Mouse (Mus musculus) kidney, adult 2 months (tissue): ENCODE measurements around the gene Ambra1. TPM values are rescaled to one million over a fixed set of nuclear protein-coding genes. Genes with fewer than 3 reads are reported as not detected.

ENCODE experiments used
- DNase-seq: peaks from one replicate; pipeline ENCODE4 v3.0.0; 2021
- H3K27ac ChIP-seq: fragments of 200-500 bp; 2 replicates; pipeline ENCODE4 v1.5.1; 2012; ENCODE audit warnings: low read depth, low read length, control low read depth, inconsistent platforms; ENCODE audit not compliant: insufficient read depth
- H3K27me3 ChIP-seq: fragments of 200-500 bp; replicated peaks from 2 replicates; pipeline ENCODE4 v1.6.1; 2012; ENCODE audit warnings: mild to moderate bottlenecking, moderate library complexity, low read length, inconsistent platforms; ENCODE audit not compliant: control insufficient read depth, insufficient read depth
- H3K36me3 ChIP-seq: fragments of 200-500 bp; 2 replicates; pipeline ENCODE4 v1.6.1; 2012; ENCODE audit warnings: mild to moderate bottlenecking, moderate library complexity, low read length, inconsistent platforms; ENCODE audit not compliant: control insufficient read depth, insufficient read depth
- H3K4me1 ChIP-seq: fragments of 200-500 bp; 2 replicates; pipeline ENCODE4 v1.6.1; 2011; ENCODE audit warnings: low read length; ENCODE audit not compliant: control insufficient read depth, insufficient read depth
- H3K4me3 ChIP-seq: fragments of 200-500 bp; 2 replicates; pipeline ENCODE4 v1.5.1; 2011; ENCODE audit warnings: mild to moderate bottlenecking, low read depth, low read length, control low read depth; ENCODE audit not compliant: insufficient read depth
- CTCF ChIP-seq: fragments of 200-500 bp; conservative IDR thresholded peaks from 2 replicates; pipeline ENCODE4 v1.5.1; 2011; ENCODE audit warnings: low read depth, mild to moderate bottlenecking, control low read depth, low read length, moderate library complexity, mixed read lengths; ENCODE audit not compliant: insufficient read depth, insufficient read length
- POLR2A ChIP-seq: fragments of 200-500 bp; IDR thresholded peaks from one replicate; pipeline ENCODE4 v1.6.1; 2011; ENCODE audit warnings: low read depth, low read length, control low read depth
- WGBS: fragments of 180-500 bp; shearing (Covaris S2); methylation state at CpG from one replicate; pipeline ENCODE4 v1.1.7; 2018; 5-methylcytosine and 5-hydroxymethylcytosine counted together
- polyA plus RNA-seq: library from polyadenylated mRNA; depleted of rRNA; stranded (reverse); fragments of >200 nt; gene quantifications from 2 replicates; pipeline ENCODE4 v1.2.3, GENCODE M21; 2012

Ambra1 gene
- polyA plus RNA-seq, 1 experiment, result 34.5 TPM

- TF ChIP-seq POLR2A (no peak), CTCF (no peak)
- Histone ChIP-seq H3K27ac (no peak overlapping the region), H3K27me3 (no peaks in the 10 kb centered on the region), H3K4me1 (no peaks in the 10 kb centered on the region), H3K4me3 (no peak overlapping the region), H3K36me3 (no peaks in the 10 kb centered on the region)
- DNase-seq, result no peak
- 94% methylated on average over 2 of the region's 2 CpGs for WGBS
These were observed 28.6 kb upstream of the Ambra1 start for GRCm38 (mm10) chr2:91701366-91701765.

GRCm38 (mm10) chr2:91705736-91706135 lies 24.2 kb upstream of the Ambra1 start:
- Histone ChIP-seq H3K27ac (no peak overlapping the region), H3K36me3 (no peaks in the 10 kb centered on the region), H3K4me3 (no peak overlapping the region), H3K4me1 (peaks cover 5% of the 10 kb centered on the region), H3K27me3 (no peaks in the 10 kb centered on the region)
- WGBS, result 72% methylated on average over 6 of the region's 6 CpGs
- no peak for TF ChIP-seq POLR2A
- DNase-seq, result no peak

GRCm38 (mm10) chr2:91706456-91706855 lies 23.5 kb upstream of the Ambra1 start:
- Histone ChIP-seq H3K27ac (no peak overlapping the region), H3K4me1 (peaks cover 6% of the 10 kb centered on the region), H3K36me3 (no peaks in the 10 kb centered on the region), H3K4me3 (no peak overlapping the region), H3K27me3 (no peaks in the 10 kb centered on the region)
- TF ChIP-seq POLR2A (no peak), CTCF (no peak)
- no peak for DNase-seq

GRCm38 (mm10) chr2:91708361-91708760 lies 21.6 kb upstream of the Ambra1 start:
- Histone ChIP-seq H3K27me3 (no peaks in the 10 kb centered on the region), H3K36me3 (no peaks in the 10 kb centered on the region), H3K27ac (no peak overlapping the region), H3K4me3 (no peak overlapping the region), H3K4me1 (peaks cover 11% of the 10 kb centered on the region)
- no peak for DNase-seq
- TF ChIP-seq CTCF (no peak), POLR2A (no peak)
- 93% methylated on average over 6 of the region's 6 CpGs for WGBS

- no peaks in the 10 kb centered on the region; the same call in 1 of the 2 replicates for H3K36me3 ChIP-seq
- peak; percentile 95 for DNase-seq
- TF ChIP-seq POLR2A, result peak; percentile 28
- no peak for TF ChIP-seq CTCF
- WGBS, result under 1% methylated on average over 66 of the region's 66 CpGs
- H3K4me1 ChIP-seq, result peaks cover 11% of the 10 kb centered on the region
- peak within 1 kb of the TSS; percentile 94 for H3K4me3 ChIP-seq
- no peaks in the 10 kb centered on the region for H3K27me3 ChIP-seq
- H3K27ac ChIP-seq, result peak within 1 kb of the TSS; percentile 81
These were observed 19.4 kb upstream of the Ambra1 start, which contains the start of the genes Atg13 and Harbi1 for GRCm38 (mm10) chr2:91710272-91711234. Gene Atg13, minus strand, starts transcription at chr2:91710576. Gene Harbi1, plus strand, starts transcription at chr2:91710852.

GRCm38 (mm10) chr2:91711256-91711925 lies 18.5 kb upstream of the Ambra1 start:
- TF ChIP-seq CTCF (no peak), POLR2A (no peak)
- peak overlapping the region; percentile 81 for H3K27ac ChIP-seq
- peak; percentile 15 for DNase-seq
- 4% methylated on average over 8 of the region's 8 CpGs for WGBS
- H3K27me3 ChIP-seq, result no peaks in the 10 kb centered on the region
- H3K4me1 ChIP-seq, result peaks cover 11% of the 10 kb centered on the region
- H3K36me3 ChIP-seq, result no peaks in the 10 kb centered on the region; the same call in 1 of the 2 replicates
- H3K4me3 ChIP-seq, result peak overlapping the region; percentile 90

- H3K4me1 ChIP-seq, result peaks cover 17% of the 10 kb centered on the region; the same call in 1 of the 2 replicates
- no peaks in the 10 kb centered on the region for H3K27me3 ChIP-seq
- 86% methylated on average over 1 of the region's 1 CpGs for WGBS
- no peak for TF ChIP-seq CTCF
- TF ChIP-seq POLR2A, result no peak
- DNase-seq, result no peak
- no peaks in the 10 kb centered on the region; the same call in 1 of the 2 replicates for H3K36me3 ChIP-seq
- no peak overlapping the region for H3K4me3 ChIP-seq
- H3K27ac ChIP-seq, result no peak overlapping the region
These were observed 15.0 kb upstream of the Ambra1 start for GRCm38 (mm10) chr2:91714921-91715320.
